Mouse (Mus musculus): ENCODE results near the gene Slc39a3.

DNA sequence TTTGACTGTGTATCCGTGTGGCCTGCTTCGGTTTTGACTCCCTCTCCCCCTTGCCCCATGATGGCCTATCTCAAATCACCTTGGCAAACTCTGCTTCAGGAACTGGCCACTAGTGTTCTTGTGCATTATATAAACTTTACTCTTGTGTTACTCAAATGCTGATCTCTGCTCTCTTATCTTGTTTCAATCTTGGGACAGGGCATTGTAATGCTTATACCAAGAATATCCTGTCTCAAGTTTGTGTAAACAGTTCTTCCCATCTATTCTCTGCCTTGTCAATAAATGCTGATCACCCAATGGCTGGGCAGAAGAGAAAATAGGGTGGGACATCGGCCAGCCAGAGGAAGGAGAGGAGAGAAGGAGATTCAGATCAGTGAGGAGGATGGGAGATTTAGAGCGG is 25.5 kb upstream of the Slc39a3 start:
- no peak for TF ChIP-seq CTCF (IDR thresholded peaks at IDR 0.05; ENCODE audit: extremely low read depth, insufficient read depth, insufficient read length, insufficient replicate concordance)
- no peak for TF ChIP-seq POLR2A (IDR thresholded peaks at IDR 0.05; ENCODE audit: low read depth, low read length)
